In the genomic region with DNA sequence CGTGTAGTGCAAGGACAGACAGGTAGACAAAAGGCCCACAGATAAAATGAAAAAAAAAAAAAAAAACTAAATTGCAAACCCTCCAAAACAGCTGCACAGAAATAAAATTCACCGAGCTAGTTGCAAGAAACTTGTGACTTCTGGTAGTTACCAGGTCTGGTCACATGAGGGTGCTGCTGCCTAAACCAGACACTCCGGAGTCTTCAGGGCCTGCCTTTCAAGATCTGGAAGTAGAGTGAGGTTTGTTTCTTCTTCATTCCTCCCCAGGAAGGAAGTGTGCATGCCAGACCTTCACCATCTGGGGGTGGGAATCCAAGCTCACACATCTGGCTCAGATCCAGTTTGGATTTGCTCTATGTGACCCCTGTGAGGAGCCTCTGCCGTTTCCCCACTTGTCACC, we compare ENCODE assay signal across 7 mouse cellular contexts. TPM values are rescaled to one million over a fixed set of nuclear protein-coding genes. Genes with fewer than 3 reads are reported as not detected.
DNase-seq lines count a peak whose midpoint lies in the region; ATAC-seq lines count a peak whose summit lies in the region.

No protein-coding gene starts in this region.

- H3K4me2 ChIP-seq in kidney, embryonic 14.5 days (replicated peaks; ENCODE audit: low read depth, low read length) = no peak overlapping the region

- H3K9me3 ChIP-seq in kidney, embryonic 14.5 days (ENCODE audit: control insufficient read depth, low read length) = no peaks in the 10 kb centered on the region

- WGBS in kidney, embryonic 14.5 days = 23% methylated on average over 4 of the region's 4 CpGs

- no peaks in the 10 kb centered on the region for H3K27me3 ChIP-seq in kidney, embryonic 14.5 days (ENCODE audit: control insufficient read depth, insufficient read depth, low read length)

- H3K4me1 ChIP-seq in kidney, embryonic 14.5 days (ENCODE audit: control insufficient read depth, insufficient read depth, low read length) = no peaks in the 10 kb centered on the region

- no peak overlapping the region for H3K27ac ChIP-seq in kidney, embryonic 14.5 days (ENCODE audit: low read depth, low read length)

- no peak overlapping the region for H3K4me3 ChIP-seq in kidney, embryonic 14.5 days (ENCODE audit: low read length)

- H3K9ac ChIP-seq in kidney, embryonic 14.5 days (ENCODE audit: low read depth, low read length) = no peak overlapping the region

- intact Hi-C loops in left cerebral cortex, postnatal 14 days (cut with DNase I) = no loop called here

- DNase-seq in kidney, adult 18-20 months = peak; percentile 34
- DNase-seq in 416B (ENCODE audit: low read depth) = peak; percentile 72
- peak; percentile 63 for DNase-seq in CD4-positive helper T cell, adult 2 months (ENCODE audit: low read depth, low spot score)
- peak; percentile 72 to 85 for DNase-seq in cerebellum, postnatal 14 days
- DNase-seq in left cerebral cortex, postnatal 14 days (ENCODE audit: low spot score in 2 of 2) = peak; percentile 73 to 77

- peaks cover 19% of the 10 kb centered on the region for H3K36me3 ChIP-seq in kidney, embryonic 14.5 days (ENCODE audit: control insufficient read depth, insufficient read depth, low read length)

- no peak for ATAC-seq in kidney, embryonic 14.5 days (ENCODE audit: low FRiP score, low TSS enrichment)
- ATAC-seq in neutrophil, adult 5-6 weeks (ENCODE audit: extremely low read depth, insufficient number of reproducible peaks, low FRiP score, poor library complexity, severe bottlenecking) = 0 out of 2 replicates have a peak, but pooled peaks have one; percentile 27

RNA-seq across cellular contexts. Expression of a gene that starts 7.6 kb away (rescaled TPM):
- 9.6 and 15.8 TPM in 2 replicates for polyA plus RNA-seq in kidney, embryonic 14.5 days (2014; fragmentation: Nextera tagmentation; extraction: Ambion mirVana)
- total RNA-seq in left cerebral cortex, postnatal 14 days (2021) = 100 to 1,000 TPM; 246 to 250 TPM
- total RNA-seq in neutrophil, adult 5-6 weeks (2017) = 2.8 and 3.3 TPM in 2 replicates

Comparison
In these comparisons a context has a peak if more than half of its experiments do, and no peak if none do; other contexts are left out.
1. RNA of a gene that starts 7.6 kb away (total RNA-seq): 246 to 250 TPM in left cerebral cortex, postnatal 14 days; 2.8 to 3.3 TPM in neutrophil, adult 5-6 weeks; every median in the first group is over 10 times any median in the second.
2. Peak in every context shown above with its lines, with median percentiles within 50 percentile points of each other: DNase-seq.